Mouse (Mus musculus) ES-Bruce4 (cell line): ENCODE data around the gene Pkd1l3.

ENCODE experiments used
- CTCF ChIP-seq: IDR thresholded peaks from one replicate; pipeline ENCODE4 v1.8.1; 2011; ENCODE audit warnings: low read depth, low read length
- EP300 ChIP-seq: IDR thresholded peaks from 2 replicates; pipeline ENCODE4 v1.6.1; 2011; ENCODE audit warnings: low read depth, low read length; ENCODE audit not compliant: insufficient read depth
- POLR2A ChIP-seq: IDR thresholded peaks from one replicate; pipeline ENCODE4 v1.8.1; 2011; ENCODE audit warnings: low read length; ENCODE audit not compliant: insufficient read depth

DNA sequence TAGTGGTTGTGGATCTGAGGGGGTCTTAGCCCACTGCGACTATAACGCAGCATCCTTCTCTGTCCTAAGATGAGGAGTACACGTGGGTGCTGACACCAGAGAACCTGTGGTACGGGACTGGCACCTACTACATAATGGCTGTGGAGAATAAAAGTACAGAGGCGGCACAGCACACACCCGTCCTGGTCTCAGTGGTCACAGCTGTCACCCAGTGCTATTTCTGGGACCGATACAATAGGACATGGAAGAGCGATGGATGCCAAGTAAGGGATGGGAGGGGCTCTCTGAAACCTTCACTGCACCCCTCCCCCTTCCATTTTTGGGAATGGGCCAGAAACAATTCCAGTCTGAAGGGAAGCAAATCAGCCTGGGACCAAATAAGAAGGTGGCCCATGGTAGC lies 20.8 kb downstream of the Pkd1l3 start:
- TF ChIP-seq CTCF (no peak), EP300 (no peak), POLR2A (no peak)
